In the genomic region with DNA sequence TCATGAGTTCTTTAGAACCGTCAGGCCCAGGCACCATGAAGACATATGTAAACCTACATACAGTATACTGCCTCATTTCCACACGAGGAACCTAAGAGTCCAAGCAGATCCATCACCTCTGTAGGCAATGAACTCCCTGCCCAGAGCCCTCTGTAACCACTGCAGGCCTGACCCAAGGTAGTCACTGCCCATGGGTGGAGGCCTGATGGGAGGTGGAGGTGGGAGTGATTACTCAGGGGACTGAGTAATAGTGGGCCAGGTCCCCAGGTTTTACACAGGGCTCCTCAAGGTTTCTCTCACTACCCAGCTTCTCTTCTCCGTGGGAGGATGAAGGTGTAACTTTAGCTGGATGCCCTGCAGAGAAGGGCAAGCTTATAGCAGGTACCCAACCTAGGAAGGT, we compare ENCODE assay signal across 24 mouse cellular contexts. TPM values are rescaled to one million over a fixed set of nuclear protein-coding genes. Genes with fewer than 3 reads are reported as not detected.
DNase-seq lines count a peak whose midpoint lies in the region; ATAC-seq and TF ChIP-seq lines count a peak whose summit lies in the region.
"Had no signal": no experiment of that assay in that cellular context is flagged by ENCODE, and none has a peak within 500 bp of the region (broad histone marks: within the 10 kb centered on the region; RNA-seq: fewer than 3 reads in every experiment).

No protein-coding gene starts in this region.

- DNase-seq in heart, adult 11 months, result peak; percentile 85
- DNase-seq in heart, postnatal 10 days, result no peak
- DNase-seq in kidney, postnatal 10 days, result peak; percentile 6
- no peak for DNase-seq in kidney, postnatal 14 days
- no peak for DNase-seq in liver, postnatal 0 days
- DNase-seq: cerebellum, adult 11 months; cerebellum, adult 9-10 months; cerebellum, postnatal 36 days; layer of hippocampus, postnatal 36 days; liver; thymus, postnatal 4 days had no signal

- no peaks in the 10 kb centered on the region for H3K9me3 ChIP-seq in E14TG2a.4 (ENCODE audit: low read length)
- no peaks in the 10 kb centered on the region for H3K9me3 ChIP-seq in liver, postnatal 0 days (ENCODE audit: low read length)
- H3K9me3 ChIP-seq: embryonic facial prominence, embryonic 12.5 days; forebrain, embryonic 10.5 days; heart, embryonic 12.5 days; hindbrain, embryonic 12.5 days; midbrain, embryonic 10.5 days; midbrain, embryonic 15.5 days had no signal

- TF ChIP-seq EP300 in liver, postnatal 0 days (IDR thresholded peaks at IDR 0.05; ENCODE audit: low read depth), result no peak

- H3K4me3 ChIP-seq in E14TG2a.4 (replicated peaks; ENCODE audit: low read length), result 0 out of 2 replicates have a peak overlapping the region, but pooled peaks have one; percentile 96
- no peak overlapping the region for H3K4me3 ChIP-seq in small intestine, adult 2 months (ENCODE audit: low read depth, low read length)
- no peak overlapping the region for H3K4me3 ChIP-seq in liver, postnatal 0 days (ENCODE audit: low read depth, low read length)
- H3K4me3 ChIP-seq: embryonic facial prominence, embryonic 12.5 days; forebrain, embryonic 10.5 days; heart, adult 2 months; heart, embryonic 12.5 days; hindbrain, embryonic 12.5 days; midbrain, embryonic 10.5 days; midbrain, embryonic 15.5 days had no signal

- no peaks in the 10 kb centered on the region; the same call in 1 of the 2 replicates for H3K36me3 ChIP-seq in E14TG2a.4 (ENCODE audit: insufficient read depth, low read length)
- no peaks in the 10 kb centered on the region for H3K36me3 ChIP-seq in small intestine, adult 2 months (ENCODE audit: control insufficient read depth, insufficient read depth, low read length)
- no peaks in the 10 kb centered on the region for H3K36me3 ChIP-seq in liver, postnatal 0 days (replicated peaks; ENCODE audit: insufficient read depth, low read length)
- H3K36me3 ChIP-seq: embryonic facial prominence, embryonic 12.5 days; forebrain, embryonic 10.5 days; heart, embryonic 12.5 days; hindbrain, embryonic 12.5 days; midbrain, embryonic 10.5 days; midbrain, embryonic 15.5 days had no signal

- intact Hi-C loops in heart, postnatal 10 days (cut with DNase I), result no loop called here

- peak overlapping the region; percentile 13; the same call in 1 of the 2 replicates for H3K27ac ChIP-seq in small intestine, adult 2 months (ENCODE audit: insufficient read depth, low read depth, low read length)
- no peak overlapping the region for H3K27ac ChIP-seq in liver, postnatal 0 days (ENCODE audit: low read depth)
- H3K27ac ChIP-seq: embryonic facial prominence, embryonic 12.5 days; forebrain, embryonic 10.5 days; hindbrain, embryonic 12.5 days; hindbrain, postnatal 0 days; liver, embryonic 14.5 days; midbrain, embryonic 15.5 days had no signal

- ATAC-seq in liver, postnatal 0 days, result no peak
- ATAC-seq: forebrain, embryonic 16.5 days; hindbrain, postnatal 0 days; midbrain, embryonic 15.5 days had no signal

- peaks cover 83% of the 10 kb centered on the region for H3K4me1 ChIP-seq in E14TG2a.4 (replicated peaks; ENCODE audit: low read depth, low read length)
- H3K4me1 ChIP-seq in small intestine, adult 2 months (ENCODE audit: control insufficient read depth, insufficient read depth, insufficient read length, low read length), result peaks cover 21% of the 10 kb centered on the region
- peaks cover 29% of the 10 kb centered on the region for H3K4me1 ChIP-seq in liver, postnatal 0 days (ENCODE audit: insufficient read depth)

- no peak overlapping the region for H3K9ac ChIP-seq in liver, postnatal 0 days (replicated peaks)
- H3K9ac ChIP-seq: embryonic facial prominence, embryonic 12.5 days; hindbrain, embryonic 12.5 days; liver, embryonic 14.5 days; lung, embryonic 14.5 days; midbrain, embryonic 15.5 days had no signal

- H3K4me2 ChIP-seq in liver, postnatal 0 days (ENCODE audit: low read depth, low read length), result no peak overlapping the region
- H3K4me2 ChIP-seq: embryonic facial prominence, embryonic 12.5 days; heart, embryonic 12.5 days; hindbrain, embryonic 12.5 days; midbrain, embryonic 15.5 days had no signal

- WGBS in small intestine, adult 2 months, result 70% methylated on average over 3 of the region's 3 CpGs
- 55% methylated on average over 3 of the region's 3 CpGs for WGBS in liver, postnatal 0 days (ENCODE audit: insufficient replicate concordance)

- no peak for TF ChIP-seq CTCF in E14TG2a.4 (conservative IDR thresholded peaks at IDR 0.05; ENCODE audit: low read length)
- no peak for TF ChIP-seq CTCF in small intestine, adult 2 months (IDR thresholded peaks at IDR 0.05; ENCODE audit: extremely low read depth, insufficient read length, insufficient replicate concordance, low read depth, low read length)
- no peak for TF ChIP-seq CTCF in liver, postnatal 0 days (IDR thresholded peaks at IDR 0.05; ENCODE audit: low read depth)

- peaks cover 13% of the 10 kb centered on the region; the same call in 1 of the 2 replicates for H3K27me3 ChIP-seq in E14TG2a.4 (ENCODE audit: insufficient read depth, low read length)
- H3K27me3 ChIP-seq in small intestine, adult 2 months (ENCODE audit: control insufficient read depth, insufficient read depth, low read length), result peaks cover 11% of the 10 kb centered on the region
- H3K27me3 ChIP-seq in liver, postnatal 0 days (ENCODE audit: insufficient read depth, low read length), result peaks cover 24% of the 10 kb centered on the region

- TF ChIP-seq POLR2A in small intestine, adult 2 months (IDR thresholded peaks at IDR 0.05; ENCODE audit: low read depth, low read length), result no peak

RNA-seq across cellular contexts. Expression of a gene that starts 3.5 kb away (rescaled TPM):
- total RNA-seq in heart, postnatal 10 days (2021), result 10 to 100 TPM; 44.6 to 46.5 TPM
- polyA plus RNA-seq in small intestine, adult 2 months (2012; rRNA removed), result 36.0 and 41.7 TPM in 2 replicates
- 2.1 and 2.2 TPM in 2 replicates for polyA plus RNA-seq in liver, postnatal 0 days (2015; fragmentation: Nextera tagmentation; extraction: Ambion mirVana)

RNA-seq across cellular contexts. Expression of a gene that starts 28.0 kb away (rescaled TPM):
- total RNA-seq in heart, postnatal 10 days (2021), result 100 to 1,000 TPM; 575 to 597 TPM
- polyA plus RNA-seq in small intestine, adult 2 months (2012; rRNA removed), result 2,052 and 2,413 TPM in 2 replicates
- 382 and 393 TPM in 2 replicates for polyA plus RNA-seq in liver, postnatal 0 days (2015; fragmentation: Nextera tagmentation; extraction: Ambion mirVana)

RNA-seq across cellular contexts. Expression of a gene that starts 44.2 kb away (rescaled TPM):
- total RNA-seq in heart, postnatal 10 days (2021), result 10 to 100 TPM; 16.5 to 16.7 TPM
- polyA plus RNA-seq in small intestine, adult 2 months (2012; rRNA removed), result 15.3 and 32.0 TPM in 2 replicates
- 4.7 and 5.2 TPM in 2 replicates for polyA plus RNA-seq in liver, postnatal 0 days (2015; fragmentation: Nextera tagmentation; extraction: Ambion mirVana)

RNA-seq across cellular contexts. Expression of a gene that starts 57.8 kb away (rescaled TPM):
- 10 to 100 TPM; 94.1 to 99.3 TPM for total RNA-seq in heart, postnatal 10 days (2021)
- 103 and 148 TPM in 2 replicates for polyA plus RNA-seq in small intestine, adult 2 months (2012; rRNA removed)
- 91.9 and 98.0 TPM in 2 replicates for polyA plus RNA-seq in liver, postnatal 0 days (2015; fragmentation: Nextera tagmentation; extraction: Ambion mirVana)

Comparison
In these comparisons a context has a peak if more than half of its experiments do, and no peak if none do; other contexts are left out.
1. DNase-seq: peak in heart, adult 11 months (single experiment) and kidney, postnatal 10 days (single experiment); none in heart, postnatal 10 days (0 of 2), kidney, postnatal 14 days (single experiment) and liver, postnatal 0 days (single experiment).
2. RNA of a gene that starts 3.5 kb away (polyA plus RNA-seq): 36.0 to 41.7 TPM in small intestine, adult 2 months; 2.1 to 2.2 TPM in liver, postnatal 0 days; every median in the first group is over 10 times any median in the second.